Mouse (Mus musculus) retina, postnatal 7 days (tissue): Measurements from ENCODE around the gene Pak2.
"Not testable (repeated sequence)": the region's sequence is repeated elsewhere in the genome, so short reads cannot be mapped to it uniquely, and the experiment has no call there.

Source experiments
- DNase-seq: peaks from one replicate; pipeline ENCODE4 v3.0.0-alpha.2; 2012; ENCODE audit warnings: low read depth, low spot score

Pak2 gene

DNA sequence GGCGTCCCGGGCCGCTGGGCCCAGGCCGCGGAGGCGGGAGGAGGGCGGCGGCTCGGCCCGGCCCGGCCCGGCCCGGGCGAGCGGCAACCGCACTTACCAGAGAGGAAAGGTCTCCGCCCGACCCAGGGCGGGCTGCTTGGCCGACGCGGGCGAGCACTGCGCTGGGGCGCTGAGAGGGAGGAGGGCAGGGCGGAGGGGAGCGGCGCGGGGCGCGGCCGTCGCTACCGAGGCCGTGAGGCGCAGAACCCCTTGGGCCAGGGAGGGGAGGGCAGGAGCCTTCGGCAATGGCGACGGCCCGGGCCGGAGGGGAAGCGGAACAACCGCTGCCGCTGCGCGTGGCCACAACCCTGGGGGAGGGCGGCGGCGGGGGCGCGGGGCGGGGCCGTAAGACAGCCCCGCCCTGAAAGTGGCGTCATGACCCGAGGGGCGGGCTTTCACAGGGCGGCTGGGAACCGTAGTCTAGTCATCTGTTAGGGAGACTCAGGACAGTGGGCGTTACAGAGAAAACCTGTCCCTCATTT, at the start of gene Pak2:
Pak2 (minus strand) TSS at position 352 of the 521 bp plus-strand sequence.
- peak; percentile 67 for DNase-seq

DNA sequence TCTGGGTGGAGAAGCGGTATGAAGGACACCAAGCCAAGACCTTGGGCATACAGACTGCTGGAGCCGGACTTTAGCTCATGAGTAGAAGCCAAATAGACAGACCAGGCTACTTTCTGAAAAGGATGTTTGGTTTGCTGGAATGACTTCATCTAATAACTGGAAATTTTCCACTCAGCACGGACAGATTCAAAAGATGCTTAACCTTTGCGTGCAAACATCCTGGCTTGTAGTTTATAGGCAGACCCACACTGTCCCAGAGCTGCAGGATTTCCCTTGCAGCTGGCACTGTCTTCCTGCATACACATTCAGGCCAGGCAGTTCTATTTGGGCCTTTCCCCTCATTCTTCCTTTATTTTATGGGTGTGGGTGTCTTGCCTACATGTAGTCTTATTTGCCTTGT, 47.9 kb upstream of the Pak2 start:
- no peak for DNase-seq

DNA sequence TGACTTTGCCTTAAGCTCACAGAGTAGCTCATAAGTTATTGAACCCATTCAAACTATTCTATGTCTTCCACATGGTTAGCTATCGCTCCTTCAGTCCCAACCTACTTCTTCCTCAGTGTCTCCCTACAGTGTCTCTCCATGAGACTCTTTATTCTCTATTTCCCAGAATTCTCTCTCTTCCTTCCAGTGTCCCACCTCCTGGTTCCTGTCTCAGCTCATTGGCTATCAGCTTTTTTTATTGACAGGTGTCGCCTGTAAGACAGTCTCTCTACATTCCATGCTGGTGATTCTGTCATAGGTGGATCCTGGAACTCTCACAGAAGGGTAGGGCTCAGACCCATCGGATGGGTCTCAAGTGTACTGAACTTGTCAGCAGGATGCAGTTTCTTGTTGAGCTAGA, 46.2 kb upstream of the Pak2 start:
- no peak for DNase-seq

DNA sequence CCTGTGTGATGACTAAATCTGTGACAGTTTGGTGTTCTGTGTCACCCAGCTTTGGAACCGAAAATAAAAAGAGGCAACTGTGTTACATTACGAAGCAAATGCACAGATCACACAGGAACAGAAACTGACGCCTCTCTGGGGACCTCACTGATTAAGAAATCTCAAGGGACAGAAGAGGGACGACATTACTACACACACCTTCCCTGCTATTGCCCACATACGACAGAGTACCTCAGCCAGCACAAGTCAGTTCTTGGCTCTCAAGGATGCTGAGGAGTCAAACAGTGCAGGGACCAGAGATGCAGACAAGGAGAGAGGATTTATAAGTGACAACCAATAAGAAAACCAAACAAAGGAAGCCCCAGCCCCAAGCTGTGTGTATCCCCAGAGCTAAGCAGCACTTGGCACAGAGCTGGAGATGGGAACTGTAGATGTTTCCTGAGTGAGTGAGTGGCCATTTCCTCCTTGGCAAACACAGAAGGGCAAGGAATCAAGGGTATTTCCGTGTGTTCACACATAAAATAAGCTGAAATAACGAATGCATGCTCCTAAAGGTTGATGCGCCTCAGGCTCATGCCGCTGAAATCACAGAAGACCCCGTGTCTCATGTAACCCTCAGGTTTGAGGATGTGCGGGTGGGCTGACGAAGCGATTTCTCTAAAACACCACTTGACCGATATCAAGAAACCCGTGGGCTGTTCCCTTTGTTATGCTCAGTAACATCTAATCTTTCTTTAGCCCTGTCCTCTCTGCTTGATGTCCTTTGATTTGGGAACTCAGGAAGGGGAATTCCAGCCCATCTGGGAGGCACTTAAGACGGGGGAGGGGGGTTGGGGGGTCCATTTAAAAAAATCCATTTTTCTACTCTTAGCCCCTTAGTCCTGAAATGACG, 45.5 kb upstream of the Pak2 start:
- no peak for DNase-seq

DNA sequence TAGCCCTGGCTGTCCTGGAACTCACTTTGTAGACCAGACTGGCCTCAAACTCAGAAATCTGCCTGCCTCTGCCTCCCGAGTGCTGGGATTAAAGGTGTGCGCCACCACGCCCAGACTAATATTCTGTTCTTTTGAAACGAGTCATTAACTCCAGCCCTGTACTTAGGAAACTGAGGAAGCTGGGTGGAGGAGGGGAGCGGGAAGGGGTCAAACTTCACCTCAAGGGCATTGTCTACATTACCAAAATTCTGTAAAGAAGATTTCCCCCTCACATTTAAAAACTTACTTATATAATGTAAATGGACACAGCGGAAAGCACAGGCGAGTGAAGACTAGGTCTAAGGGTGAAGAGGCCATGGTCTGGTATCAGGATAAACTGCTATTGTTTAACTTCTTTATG, 44.9 kb upstream of the Pak2 start:
- DNase-seq, result no peak

DNA sequence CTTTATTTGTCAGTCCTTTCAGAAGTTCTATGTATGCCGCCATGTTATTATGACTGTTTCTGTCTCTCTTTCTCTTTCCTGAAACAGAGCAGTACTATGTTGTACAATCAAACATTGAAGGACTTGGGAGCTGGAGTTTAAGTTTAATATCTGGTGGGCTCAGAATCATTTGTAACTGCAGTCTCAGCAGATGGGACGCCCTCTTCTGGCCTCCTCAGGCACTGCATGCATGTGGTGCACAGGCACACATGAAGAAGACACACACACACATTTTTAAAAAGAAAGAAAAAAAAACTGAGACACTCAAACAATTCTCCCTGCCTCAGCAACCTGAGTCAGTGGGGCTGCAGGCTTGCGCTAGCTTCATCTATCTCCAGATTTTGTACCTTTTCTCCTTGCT, 41.3 kb upstream of the Pak2 start:
- DNase-seq, result no peak

DNA sequence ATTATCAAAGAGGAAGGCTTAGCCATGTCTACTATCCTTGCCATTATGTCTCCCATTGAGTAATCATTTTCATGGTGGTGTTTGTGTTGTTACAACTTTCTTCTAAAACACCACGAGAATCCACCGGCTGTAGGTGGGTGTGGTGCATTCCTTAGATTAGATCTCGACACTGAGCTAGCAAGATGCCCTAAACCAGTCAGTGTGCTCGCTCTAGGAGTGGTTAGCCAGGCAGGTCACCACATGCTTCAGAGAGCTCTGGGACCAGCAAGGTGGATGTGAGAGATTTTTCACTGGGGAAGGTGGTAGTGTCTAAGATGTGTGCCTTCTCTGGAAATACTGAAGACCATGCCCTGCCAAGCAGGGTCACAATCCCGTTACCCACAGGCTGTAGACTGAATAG, 37.0 kb upstream of the Pak2 start:
- DNase-seq, result no peak

DNA sequence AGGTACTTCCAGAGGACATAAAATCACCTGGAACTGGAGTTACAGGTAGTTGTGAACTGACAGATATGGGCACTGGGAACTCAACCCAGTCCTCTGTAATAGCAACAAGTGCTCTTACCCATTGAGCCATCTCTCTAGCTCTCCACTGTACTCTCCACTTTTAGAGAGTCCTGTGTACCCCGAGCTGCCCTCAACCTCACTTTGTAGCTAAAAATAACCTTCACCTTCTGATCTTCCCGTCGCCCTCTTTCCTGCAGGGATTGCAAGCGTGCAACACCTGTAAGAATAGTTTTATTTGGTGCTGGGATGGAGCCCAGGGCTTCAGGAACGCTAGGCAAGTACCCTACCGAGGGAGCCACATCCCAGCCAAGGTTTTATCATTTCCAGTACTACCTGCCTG, 36.6 kb upstream of the Pak2 start:
- no peak for DNase-seq

DNA sequence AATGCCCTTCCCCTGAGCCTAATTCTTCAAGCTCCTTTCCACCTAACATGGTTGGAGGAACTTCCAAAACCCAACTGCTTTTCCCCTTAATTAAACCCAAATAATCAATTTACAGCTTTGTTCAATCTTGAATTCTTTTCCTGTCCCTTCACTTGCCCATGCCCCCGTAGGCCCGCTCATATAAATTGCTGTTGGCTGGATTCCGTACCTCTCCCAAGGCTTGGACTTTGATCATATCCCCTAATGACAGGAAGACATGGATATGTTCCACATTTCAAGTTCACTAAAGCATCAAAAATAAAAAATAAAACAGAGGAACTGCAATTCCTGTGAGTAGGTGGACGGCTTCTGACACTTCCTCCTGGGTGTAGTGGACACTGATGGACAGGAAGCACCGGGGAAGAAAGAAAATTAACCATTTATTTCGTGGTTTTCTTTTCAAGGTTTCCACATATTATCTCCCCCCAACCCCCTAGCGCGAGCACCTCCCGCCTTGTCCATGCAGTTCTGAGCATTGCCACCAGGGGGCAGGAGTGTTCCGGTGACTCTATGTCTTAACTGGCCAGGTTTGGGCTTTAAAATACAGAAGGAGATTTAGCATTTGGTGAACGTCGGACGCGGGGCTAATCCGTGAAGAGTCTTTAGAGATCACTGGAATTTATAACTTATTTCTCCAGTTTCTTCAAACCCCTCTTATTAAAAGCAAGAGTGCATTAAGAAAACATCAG, 36.0 kb upstream of the Pak2 start:
- DNase-seq, result peak; percentile 58

DNA sequence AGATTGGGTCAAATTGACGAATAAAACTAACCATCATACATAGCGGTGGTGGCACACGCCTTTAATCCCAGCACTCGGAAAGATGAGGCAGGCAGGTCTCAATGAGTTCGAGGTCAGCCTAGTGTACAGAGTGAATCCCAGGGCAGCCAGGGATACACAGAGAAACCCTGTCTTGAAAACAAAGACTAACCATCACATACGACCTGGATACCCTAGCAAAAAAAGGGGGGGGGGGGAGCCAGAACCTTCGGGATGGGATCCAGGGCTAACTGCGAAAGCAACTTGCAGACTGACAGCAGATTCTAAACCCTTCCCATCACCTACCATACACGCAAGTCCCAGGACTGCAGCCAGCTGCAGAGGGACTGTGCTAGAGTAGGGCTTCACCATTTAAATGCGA, 35.3 kb upstream of the Pak2 start:
- no peak for DNase-seq

DNA sequence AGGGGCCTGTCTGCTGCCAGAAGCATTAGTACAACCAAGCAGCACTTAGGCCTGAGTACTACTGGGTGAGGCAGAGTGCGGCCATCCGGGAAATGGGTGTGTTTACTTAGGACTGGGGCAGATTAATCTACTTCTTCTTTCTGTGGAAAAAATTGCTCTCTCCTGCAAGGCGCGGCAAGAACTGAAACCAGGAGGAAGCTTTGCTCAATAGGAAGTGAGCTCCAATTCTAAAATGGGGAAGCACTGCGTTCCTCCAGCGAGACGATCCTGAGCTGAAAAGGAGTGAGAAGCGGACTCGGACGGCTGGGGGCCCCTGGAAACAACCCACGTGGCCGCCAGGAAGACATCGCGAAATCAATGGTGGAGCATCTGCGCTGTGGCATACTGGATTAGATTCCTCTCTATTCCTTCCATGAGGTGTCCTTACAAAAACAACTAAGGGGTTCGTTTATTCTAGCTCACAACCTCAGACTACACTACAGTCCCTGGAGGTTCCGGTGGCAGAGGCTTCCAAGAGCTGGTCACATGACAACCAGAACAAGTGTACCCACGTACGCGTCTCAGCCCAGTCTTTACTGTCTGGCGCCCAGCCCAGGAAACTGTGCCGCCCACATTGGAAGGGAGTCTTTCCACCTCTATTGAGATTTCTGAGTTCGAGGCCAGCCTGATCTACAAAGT, 34.5 kb upstream of the Pak2 start:
- no peak for DNase-seq

DNA sequence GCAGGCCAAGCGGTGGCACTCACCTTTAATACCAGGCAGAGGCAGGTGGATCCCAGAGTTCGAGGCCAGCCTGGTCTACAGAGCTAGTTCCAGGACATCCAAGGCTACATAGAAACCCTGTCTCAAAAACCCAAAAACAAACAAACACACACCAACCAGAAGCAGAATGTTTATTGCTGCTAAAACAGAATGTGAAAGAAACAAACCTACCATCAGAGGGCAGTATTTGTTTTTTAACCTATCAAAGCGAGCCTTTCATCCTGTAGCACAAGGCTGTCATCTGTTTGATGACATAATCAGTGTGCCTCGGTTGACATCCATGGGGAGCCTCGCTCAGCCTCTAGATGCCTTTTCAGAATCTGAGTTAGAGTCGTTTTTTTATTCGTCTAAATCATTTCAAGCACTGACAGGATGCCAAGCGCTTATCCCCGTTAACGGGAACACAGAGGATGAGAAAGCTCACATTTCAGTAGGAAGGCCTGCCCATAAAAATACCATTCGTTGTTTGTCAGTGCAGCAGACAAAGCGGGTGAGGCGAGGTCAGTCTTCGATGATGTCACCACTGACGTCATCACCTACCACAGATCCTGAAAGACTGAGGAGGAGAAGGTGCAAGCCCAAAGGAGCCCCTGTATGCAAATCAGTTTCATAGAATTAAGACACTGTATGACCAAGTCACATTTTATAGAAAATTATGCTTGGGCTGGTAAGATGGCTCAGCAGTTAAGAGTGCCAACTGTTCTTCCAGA, 32.0 kb upstream of the Pak2 start:
- DNase-seq, result no peak

DNA sequence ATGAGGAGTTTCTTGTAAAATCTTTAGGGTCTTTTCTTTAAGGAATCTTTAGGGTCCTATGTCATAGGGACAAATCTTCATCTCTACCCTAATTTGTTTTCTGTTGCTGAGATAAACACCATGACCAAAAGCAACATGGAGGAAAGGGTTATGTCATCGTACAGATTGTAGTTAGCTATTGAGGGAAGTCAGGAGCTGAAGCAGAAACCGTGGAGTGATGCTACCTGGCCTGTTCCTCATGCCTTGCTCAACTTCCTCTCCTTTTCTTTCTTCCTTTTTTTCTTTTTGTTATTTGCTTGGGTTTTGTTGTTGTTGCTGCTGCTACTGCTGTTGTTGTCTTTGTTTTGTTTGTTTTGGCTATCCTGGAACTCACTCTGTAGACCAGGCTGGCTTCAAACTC, 29.4 kb upstream of the Pak2 start:
- no peak for DNase-seq

DNA sequence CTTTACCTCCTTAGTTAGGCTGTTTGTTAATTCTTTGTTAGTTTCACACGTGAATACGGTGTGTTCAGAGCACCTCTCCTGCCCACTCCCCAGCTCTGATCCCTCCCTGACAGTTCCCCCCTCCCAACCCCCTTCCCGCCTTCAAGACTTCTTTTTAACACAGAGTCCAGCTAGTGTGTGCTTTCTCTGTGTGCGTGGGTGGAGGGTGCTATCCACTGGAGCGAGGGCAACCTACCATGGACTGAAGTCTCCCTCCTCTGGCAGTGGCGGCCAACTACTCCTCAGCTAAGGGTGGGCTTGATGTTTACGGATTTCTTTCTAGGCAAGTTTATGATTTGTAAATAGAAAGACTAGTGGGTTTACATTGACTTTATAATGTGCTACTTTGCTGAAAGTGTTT, 29.0 kb upstream of the Pak2 start:
- no peak for DNase-seq

DNA sequence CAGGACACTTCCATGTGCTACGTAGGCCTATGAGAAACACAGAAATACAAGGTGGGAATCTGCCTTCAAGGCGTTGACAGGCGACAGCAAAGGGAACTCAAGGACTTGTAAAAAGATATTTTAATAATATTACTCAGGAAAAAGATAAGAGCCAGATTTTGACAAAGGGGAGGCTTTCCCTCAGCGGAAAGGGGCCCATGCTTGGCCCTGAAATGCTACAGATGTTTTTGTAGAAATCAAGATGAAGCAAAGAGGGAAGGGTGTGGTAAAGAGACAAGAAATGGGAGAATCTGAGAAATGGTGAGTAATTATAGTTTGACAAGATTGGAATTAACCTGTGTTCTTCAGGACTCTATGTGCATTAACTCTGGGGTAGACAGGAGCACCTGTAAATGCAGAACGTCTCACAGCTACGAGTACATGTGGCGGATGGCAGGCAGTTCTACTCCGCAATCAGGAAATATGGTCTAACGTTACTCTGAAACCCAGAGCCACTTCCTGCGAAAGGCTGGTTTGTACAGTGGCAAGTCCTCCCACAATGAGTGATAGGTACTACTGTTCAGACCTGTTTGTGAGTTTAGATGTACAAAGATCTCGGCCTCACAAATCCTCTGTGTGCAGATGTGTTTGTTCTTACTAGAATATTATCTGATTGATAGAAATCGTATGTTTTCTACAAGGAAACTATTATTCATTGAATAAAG, 28.4 kb upstream of the Pak2 start:
- DNase-seq, result no peak

DNA sequence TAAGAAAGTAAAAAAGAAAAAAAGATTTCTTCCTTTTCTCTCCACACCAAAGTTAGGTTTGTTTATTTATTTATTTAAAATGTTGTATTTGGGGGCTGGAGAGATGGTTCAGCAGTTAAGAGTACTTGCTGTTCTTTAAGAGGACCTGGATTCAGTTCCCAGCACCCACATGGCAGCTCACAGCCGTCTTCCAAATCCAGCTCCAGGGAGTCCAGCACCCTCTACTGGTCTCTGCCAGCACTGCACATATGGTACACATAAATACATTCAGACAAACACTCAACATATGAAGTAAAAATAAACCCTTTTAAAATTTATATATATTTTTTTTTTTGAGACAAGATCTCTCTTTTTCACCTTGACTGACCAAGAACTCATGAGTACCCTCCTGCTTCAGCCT, 26.6 kb upstream of the Pak2 start:
- no peak for DNase-seq

DNA sequence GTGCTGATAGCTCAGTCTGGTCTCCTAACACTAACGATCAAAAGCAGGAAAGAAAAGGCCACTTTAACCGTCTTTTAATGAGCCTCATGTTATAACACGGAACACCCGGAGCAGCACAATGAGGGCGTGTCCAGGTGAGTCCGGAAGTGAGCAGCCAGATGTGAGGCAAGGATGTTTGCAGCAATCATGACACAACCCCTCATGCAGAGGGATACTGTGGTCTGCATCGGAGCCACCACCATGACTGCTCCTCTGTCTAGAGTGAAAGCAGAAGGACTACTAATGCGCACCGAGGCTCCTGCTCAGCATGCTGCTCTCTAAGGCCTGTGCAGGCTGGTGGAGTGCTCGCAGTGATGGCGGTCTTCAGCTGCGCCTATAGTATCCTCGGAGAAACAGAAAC, 23.2 kb upstream of the Pak2 start:
- no peak for DNase-seq

DNA sequence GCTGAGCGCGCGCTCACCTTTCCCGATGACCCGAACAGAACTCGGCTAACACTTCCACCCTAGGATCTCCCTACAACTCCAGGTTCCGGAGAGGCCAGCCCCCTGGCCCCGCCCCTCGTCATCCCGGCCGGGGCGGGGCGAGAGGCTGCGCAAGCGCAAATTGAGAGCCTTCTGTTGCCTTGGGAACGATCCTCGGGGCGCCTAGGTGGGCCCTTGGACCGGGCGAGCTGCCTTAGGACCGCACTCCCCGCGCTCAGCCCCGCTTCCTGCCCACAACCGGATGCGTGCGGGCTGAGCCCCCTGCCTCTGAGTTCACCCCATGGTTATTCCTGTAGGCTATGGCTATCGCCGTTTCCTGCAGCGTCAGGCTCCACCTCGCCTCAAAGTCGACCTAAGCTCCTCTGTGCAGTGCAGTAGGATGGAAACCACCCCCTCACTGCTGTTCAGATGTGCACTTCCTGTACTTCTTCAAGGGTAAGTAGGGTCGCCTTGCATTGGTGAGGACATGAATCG, 20.6 kb upstream of the Pak2 start, which contains the start of the genes Pigx and Cep19:
Pigx (minus strand) TSS at position 103 of the 513 bp plus-strand sequence.
Cep19 (plus strand) TSS at position 163 of the 513 bp plus-strand sequence.
- DNase-seq, result peak; percentile 88

DNA sequence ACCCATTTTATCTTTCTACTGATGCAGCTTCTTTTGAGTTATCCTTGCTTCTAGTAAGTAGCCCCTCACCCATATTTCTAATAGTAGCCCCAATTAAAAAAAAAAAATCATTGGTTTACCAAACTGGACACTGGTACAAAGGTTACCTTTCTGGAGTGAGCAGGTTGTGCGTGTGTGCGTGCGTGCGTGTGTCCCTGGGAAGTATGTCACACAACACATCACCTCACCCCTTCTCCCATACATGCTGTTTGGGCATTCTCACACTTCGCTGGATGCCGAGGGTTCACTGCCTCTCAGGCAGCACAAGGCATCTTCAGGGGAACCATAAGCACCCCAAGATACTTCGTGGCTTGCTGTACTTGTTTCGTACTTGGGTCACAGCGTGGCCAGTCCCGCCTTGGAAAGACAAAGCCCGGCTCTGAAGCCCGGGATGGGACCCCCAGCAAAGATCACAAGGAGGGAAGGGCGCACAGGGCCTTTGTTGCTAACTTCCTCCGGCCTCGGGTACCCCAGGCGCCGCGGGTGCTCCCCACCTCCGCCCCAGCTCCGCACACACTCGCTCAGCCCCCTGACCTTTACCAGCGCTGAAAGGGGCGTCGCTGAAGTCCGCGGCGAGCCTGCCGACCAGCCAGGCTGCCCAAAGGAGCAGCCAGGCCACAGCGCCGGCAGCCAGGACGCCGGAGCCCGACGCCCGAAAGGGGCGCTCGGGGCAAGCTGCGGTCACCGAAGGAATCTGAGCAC, 19.9 kb upstream of the Pak2 start:
- no peak for DNase-seq

DNA sequence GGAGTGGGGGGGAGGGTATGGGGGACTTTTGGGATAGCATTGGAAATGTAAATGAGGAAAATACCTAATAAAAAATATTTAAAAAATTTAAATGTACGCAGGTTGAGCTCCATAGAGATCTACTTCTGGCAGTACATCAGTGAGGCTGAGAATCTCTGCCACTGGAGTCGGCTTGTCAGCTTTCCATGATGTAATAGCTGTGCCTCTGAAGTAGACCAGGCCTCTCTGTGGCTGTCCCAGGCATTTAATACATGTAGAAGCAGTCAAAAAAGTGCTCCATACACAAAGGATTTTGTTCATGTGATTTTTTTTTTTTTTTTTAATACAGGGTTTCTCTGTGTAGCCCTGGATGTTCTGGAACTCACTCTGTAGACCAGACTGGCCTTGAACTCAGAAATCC, 18.6 kb upstream of the Pak2 start:
- DNase-seq, result not testable (repeated sequence)
